Mouse (Mus musculus) megakaryocyte, embryonic 14.5 days (primary cell): ENCODE measurements around the gene Ascc1.

ENCODE experiments used
- FLI1 ChIP-seq: IDR thresholded peaks from 2 replicates; pipeline ENCODE4 v1.6.1; 2012; ENCODE audit warnings: low read length, inconsistent platforms, mixed read lengths
- GATA1 ChIP-seq: IDR thresholded peaks from 3 replicates; pipeline ENCODE4 v1.6.1; 2012; ENCODE audit warnings: mixed read lengths, low read length, inconsistent platforms, borderline replicate concordance

DNA sequence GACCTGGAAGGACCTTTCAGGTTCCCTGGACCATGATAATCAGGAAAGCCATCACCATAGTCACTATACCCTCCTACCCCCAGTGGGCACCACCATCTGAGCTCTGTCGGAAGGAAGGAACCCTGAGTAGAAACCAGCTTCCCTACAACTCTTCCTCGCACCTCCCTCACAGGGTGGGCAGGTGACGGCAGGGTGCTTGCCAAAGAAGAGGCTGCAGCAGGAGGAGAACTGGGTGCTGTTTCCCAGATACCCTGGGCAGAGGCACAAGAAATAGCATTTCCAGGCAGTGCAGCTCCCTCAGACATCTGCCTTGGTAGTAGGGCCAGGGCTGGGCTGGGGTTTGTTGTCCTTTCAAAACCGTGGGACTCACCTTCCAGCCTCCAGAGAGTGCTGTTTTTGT, 118.0 kb downstream of the Ascc1 start:
- TF ChIP-seq GATA1 (no peak), FLI1 (no peak)
